Mouse (Mus musculus): ENCODE measurements at regions not wholly inside any gene's neighbourhood (a gene's known extent, or its start where the extent isn't known, plus 50 kb on each side); places are given as distances from the start of the nearest gene placed in this dataset.
"Not testable (repeated sequence)": the region's sequence is repeated elsewhere in the genome, so short reads cannot be mapped to it uniquely, and the experiment has no call there.

DNA sequence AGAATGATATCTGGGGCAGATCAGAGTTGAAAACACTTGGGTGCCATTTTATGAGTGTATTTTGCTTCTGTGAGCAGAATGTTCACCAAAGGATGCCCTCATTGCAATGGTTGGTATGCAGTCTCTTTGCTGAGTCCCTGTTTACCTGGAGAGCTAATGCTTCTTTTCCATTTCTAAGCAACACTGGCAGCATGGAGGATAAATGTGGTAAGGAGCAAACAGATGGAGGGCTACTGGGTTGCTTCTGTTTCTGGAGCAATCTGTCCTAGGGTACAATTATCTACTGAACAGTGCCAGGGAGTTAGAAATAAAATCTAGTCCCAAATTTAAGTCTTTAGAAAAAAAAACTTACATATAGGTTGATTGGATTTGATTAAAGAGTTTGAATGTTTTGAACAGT, 245.9 kb downstream of the AI429214 start:
- peak; percentile 9 to 13 for DNase-seq

- DNase-seq: not testable (repeated sequence)
These were observed 257.8 kb downstream of the AI429214 start for GRCm38 (mm10) chr8:37251234-37251633.

- DNase-seq: peak; percentile 18 to 34
These were observed 297.9 kb downstream of the AI429214 start for GRCm38 (mm10) chr8:37291069-37291850.

Data from cerebellum, postnatal 10 days (tissue).